Mouse (Mus musculus) lung, postnatal 36 days (tissue): ENCODE measurements around the gene Cdx2.

Source experiments
- DNase-seq: peaks from one replicate; pipeline ENCODE4 v3.0.0; 2022; ENCODE audit warnings: mixed read lengths

Gene Cdx2

DNA sequence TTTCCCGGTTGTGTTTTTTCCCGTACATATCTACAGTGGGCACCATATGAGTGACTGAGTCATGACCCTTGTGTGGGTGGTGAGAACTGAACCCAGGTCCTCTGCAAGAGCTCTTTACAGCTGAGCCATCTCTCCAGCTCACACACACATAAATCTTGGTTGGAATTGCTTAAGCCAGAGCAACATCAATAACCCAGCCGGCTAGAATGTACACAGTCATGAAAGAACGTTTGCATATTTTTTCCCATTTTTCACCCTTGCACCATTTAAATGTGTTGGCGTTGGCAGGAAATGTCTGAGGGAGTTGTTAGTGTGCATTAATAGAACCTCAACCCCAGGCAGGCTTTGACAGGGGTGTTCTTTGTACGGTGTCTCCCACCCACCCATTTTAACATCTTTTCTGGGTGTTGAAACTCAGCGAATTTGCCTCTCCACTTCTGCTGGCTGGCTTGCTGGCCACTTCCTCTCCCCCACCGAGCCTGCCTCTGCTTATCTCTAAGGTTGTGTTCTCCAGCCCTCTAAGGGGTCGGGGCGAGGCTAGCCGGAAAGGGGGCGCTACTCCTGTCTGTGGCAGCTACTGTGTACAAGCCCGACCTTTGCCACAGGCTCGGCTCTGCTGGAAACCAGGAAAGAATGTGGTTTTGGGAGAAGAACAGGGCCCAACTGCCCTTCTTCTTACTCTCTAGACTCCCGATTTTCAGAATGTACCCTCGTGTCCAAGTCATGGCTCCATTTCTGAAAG is 15.1 kb downstream of the Cdx2 start:
- no peak for DNase-seq

DNA sequence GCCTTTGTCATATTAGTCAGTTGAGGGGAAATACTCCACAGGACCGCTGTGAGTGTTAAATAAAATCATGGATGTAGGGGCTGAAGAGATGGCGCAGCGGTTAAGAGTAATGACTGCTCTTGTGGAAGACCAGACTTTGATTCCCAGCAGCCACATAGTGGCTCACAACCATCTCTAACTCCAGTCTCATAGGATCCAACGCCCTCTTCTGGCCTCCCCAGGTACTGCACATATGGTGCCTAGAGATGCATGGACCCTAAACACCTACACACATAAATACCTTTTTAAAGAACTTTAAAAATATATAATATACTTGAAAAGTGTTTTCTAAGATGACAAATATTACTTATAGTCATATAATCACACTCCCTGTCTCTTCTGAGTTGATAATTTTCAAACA is 22.7 kb downstream of the Cdx2 start:
- no peak for DNase-seq

DNA sequence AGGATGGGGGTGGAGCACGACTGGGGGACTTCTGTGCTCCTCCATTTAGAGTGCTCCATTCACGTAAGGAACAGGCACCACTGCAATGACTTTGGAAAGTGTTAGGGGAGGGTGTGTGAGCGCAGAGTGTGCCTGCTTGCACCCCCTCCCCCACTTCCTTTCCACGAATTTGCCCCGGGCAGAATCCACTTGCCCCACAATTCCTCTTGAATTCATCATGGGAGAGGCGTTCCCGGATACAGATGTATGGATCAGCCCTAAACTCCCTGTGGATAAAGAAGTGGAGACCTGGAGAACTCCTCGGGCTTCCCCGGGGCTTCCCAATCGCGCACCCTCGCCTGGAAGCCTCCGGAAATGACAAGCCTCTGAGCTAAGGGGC is 29.5 kb downstream of the Cdx2 start:
- DNase-seq, result no peak

DNA sequence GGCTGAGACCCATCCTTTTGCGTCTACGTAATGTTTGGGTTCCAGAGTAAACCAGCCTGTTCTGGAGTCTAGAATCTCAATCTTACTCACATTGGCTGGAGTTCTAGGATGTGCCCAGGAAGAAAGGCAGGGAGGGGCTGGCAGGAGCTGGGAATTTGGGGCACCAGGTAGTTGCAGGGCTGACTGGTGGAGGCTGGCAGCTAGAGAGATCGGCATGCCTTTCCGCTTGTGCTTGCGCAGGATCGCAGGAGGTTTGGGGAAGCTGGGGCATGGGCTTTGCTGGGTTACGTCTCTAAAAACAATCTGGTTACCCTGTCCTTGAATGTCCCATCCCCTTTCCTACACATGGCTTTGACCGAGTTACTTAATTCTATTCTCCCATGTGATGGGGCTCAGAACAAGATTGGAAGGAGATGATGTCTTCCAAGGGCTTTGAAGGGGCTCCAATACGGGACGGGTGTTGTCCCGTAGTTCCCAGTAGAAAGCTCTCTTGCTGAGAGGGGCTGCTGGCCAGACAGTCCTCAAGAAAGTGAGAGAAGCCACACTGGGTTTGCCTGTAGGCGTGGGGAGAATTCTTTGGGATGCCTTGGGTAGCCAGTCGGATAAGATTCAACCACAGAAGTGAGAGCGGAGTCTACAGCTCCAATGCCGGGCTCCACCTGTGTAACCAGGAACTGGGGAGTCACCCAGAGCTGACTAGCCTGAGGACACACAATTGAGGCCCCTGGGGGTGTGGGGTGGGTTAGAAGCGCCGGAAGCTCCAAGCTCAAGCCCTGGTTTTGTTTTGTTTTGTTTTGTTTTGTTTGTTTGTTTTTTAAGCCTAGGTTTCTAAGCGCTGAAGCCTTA is 30.1 kb downstream of the Cdx2 start:
- DNase-seq, result no peak

DNA sequence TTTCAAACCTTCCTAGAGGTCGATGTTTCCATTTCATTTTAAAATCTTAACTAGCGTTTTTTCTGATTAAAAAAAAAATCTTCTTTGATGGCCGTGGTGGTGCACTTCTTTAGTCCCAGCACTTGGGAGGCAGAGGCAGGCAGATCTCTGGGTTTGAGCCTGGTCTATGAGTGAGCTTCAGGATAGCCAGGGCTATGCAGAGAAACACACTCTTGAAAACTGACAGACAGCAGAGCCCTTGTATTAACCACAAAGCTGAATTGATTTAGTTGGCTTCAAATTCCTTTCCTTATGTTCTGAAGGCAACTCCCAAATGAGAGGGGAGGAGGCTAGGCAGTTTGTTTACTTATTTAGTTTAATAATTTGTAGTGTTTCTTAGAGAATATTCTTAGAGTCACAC is 31.3 kb downstream of the Cdx2 start:
- DNase-seq, result no peak

DNA sequence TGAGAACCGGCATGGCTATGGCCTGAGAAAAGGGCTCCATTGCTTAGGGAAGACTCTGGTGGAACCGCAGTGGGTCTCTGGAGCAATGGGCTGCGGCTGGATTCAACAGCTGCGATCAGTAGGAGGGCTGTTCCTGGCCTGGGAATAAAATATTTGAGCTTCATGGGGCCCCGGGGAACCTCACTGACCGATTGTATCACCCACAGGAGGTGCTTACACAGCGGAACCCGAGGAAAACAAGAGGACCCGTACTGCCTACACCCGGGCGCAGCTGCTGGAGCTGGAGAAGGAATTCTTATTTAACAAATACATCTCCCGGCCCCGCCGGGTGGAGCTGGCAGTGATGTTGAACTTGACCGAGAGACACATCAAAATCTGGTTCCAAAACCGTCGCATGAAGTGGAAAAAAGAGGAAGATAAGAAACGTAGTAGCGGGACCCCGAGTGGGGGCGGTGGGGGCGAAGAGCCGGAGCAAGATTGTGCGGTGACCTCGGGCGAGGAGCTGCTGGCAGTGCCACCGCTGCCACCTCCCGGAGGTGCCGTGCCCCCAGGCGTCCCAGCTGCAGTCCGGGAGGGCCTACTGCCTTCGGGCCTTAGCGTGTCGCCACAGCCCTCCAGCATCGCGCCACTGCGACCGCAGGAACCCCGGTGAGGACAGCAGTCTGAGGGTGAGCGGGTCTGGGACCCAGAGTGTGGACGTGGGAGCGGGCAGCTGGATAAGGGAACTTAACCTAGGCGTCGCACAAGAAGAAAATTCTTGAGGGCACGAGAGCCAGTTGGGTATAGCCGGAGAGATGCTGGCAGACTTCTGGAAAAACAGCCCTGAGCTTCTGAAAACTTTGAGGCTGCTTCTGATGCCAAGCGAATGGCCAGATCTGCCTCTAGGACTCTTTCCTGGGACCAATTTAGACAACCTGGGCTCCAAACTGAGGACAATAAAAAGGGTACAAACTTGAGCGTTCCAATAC is 32.6 kb downstream of the Cdx2 start:
- DNase-seq, result no peak

DNA sequence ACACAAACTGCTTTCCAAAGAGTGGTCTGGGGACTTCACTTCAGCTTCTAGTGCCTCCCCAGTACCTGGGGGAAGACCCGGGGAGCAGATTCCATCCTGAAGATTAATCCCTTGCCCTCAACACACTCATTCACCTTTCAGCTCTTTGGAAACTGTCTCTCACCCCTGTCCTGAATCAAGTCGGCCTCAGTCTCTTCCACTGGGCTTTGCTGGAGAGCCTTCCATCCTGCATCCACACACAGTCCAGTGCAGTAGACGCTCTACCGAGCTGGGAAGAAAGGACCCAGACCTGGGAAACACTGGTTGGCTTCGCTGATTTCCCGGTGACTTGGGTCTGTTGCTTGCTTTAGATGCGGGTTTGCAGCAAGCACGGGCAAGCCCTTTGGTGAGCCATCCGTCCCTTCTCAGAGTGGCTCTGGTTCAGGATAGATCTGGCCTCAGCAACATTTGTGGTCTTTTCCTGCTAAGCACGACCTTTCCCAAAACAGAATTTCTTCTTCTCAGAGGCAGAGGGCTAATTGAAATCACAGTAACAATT is 34.2 kb downstream of the Cdx2 start:
- no peak for DNase-seq

DNA sequence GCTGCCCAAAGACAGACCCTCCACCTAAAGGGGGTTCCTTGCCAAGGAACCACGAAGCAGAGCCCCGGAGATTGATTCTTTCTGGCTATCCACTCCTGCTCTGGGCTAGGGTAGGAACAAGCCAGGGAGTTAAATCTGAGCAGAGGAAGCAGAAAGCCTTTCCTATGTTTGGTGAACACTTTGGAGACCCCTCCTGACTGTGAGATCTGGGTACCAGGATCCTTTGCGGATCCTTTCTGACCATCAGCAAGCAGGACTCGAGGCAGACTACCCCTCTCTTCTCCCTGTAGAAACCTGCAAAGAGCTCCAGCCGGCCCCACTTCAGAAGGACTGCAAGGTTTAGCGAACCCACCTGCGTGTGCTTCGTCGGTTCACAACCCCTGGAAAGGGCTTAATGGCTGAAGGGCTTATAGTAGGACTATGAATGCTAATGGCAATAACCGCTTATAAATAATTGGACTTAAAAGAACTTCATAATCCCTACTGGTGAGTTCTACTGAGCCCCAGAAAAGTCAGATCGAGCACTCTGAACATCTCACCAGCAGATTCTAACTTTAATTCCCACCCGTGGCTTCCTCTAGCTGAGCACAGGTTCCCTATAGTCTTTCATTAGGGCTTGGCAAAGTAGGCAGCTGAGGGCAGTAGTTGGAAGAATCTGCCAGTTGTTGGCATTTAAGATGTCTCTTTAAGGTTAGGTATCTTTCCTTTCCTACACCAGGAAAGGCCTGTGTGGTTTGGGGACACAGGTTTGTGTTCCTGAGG is 34.8 kb downstream of the Cdx2 start:
- DNase-seq, result no peak

DNA sequence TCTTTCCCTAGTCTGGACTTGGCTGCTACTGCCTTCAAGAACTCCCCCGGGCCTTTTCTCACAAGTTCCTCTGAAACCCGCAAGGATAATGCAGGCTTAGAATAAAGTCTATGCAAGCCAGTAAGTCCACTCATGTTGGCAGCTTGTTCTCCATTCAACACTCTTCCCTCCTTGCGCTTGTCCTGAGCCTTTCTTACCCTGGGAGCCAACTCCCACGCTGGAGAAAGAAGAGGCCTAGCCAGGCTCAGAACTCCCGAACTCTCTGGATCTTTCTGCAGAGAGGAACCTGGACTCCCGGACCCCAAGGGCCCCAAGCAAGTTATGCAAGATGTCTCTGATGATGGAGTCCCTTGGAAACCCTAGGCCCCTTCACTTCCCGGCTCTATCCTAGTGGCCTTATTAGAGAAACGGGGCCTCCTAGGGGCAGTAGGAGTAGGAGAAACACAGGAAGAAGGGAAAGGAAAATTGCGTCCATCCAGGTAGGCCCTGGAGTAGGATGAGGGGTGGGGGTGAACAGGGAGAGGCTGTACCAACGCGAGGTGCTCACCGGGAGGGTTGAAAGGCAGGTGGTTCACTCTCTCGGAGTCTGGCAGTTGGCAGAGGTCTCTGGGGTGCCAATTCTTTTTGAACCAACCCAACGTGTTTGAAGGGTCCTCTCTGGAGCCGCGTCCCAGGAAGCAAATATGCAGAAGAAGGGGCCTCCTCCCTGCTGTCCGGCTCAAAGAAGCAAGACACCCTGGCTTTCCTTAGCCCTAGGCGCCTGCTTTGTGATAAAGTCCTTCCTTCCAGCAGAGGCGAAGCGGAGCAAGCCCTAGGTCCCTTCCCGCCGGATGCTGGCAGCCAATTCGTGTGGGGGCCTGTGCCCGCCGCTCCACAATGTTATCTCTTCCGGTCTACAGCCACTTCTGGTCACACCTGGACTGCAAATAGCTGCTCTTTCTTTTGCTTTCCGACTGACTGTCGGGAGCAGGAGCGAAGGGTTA is 36.1 kb downstream of the Cdx2 start:
- DNase-seq, result no peak

DNA sequence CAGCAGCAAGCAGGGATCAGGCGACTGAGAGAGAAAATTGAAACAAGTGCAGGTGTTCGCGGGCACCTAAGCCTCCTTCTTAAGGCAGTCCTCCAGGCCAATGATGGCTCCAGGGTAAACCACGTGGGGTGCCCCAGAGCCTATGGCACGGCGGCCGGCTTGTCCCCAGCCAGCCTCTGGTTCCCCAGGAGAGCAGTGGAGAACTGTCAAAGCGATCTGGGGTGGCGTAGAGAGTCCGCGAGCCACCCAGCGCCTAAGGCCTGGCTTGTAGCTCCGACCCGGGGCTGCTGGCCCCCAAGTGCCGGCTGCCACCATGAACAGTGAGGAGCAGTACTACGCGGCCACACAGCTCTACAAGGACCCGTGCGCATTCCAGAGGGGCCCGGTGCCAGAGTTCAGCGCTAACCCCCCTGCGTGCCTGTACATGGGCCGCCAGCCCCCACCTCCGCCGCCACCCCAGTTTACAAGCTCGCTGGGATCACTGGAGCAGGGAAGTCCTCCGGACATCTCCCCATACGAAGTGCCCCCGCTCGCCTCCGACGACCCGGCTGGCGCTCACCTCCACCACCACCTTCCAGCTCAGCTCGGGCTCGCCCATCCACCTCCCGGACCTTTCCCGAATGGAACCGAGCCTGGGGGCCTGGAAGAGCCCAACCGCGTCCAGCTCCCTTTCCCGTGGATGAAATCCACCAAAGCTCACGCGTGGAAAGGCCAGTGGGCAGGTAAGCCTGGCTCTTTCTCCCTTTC is 37.0 kb downstream of the Cdx2 start, which contains the start of gene Pdx1:
Gene Pdx1, plus strand, starts transcription at position 34 of the 747 bp plus-strand sequence.
- DNase-seq, result no peak

DNA sequence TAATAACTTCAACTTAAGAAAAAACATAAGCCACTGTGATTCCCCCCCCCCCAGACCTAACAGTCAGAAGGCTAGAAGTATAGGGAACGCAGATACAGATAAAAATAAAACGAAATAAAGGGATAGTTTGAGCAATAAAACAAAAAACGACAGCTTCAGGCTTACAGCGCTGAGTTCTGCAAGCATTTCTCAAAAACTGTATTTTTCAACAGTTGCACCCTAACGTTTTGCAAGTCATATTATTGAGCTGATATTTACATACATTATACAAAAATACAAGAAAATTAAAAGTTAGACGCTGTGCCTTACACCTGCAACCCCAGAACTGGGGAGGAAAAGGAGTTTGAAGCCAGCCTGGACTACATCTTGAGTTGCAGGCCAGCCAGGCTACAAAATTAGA is 37.7 kb downstream of the Cdx2 start:
- DNase-seq, result no peak

DNA sequence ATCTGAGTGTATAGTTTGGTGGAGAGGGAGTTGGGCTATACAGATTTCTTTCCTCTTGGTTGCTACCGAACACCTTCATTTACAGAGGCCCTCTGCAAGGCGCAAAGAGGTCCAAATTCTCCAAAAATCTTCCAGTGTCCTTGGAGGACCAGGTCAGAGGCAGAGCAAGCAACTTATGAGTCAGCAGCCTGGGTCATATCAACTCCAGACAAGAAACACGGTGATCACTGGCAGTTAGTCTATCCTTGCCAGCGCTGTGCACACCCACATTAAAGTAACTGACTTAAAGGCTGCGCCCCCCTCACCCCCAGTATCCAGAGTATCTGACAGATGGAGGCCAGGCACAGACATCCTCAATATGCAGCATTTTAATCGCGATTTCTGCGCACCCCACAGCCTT is 38.3 kb downstream of the Cdx2 start:
- DNase-seq, result no peak

DNA sequence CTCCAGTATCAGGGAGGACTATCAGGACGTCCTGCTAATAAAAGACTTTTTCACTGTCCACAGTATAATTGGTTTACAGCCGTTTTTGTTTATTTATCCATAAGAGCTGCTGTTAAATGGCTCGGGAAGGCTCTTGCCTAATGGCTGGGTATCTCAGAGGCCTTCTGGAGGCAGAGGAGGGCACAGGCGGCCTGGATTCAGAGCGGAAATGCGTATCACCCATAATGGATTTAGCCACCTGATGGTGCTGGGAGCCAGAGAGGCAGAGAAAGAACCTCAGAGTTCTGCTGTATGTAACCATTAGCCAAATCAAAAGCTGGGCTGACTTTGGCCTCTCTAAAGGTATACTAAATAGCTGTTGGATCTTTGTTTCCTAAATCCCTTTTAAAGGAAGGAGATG is 39.6 kb downstream of the Cdx2 start:
- DNase-seq, result no peak

DNA sequence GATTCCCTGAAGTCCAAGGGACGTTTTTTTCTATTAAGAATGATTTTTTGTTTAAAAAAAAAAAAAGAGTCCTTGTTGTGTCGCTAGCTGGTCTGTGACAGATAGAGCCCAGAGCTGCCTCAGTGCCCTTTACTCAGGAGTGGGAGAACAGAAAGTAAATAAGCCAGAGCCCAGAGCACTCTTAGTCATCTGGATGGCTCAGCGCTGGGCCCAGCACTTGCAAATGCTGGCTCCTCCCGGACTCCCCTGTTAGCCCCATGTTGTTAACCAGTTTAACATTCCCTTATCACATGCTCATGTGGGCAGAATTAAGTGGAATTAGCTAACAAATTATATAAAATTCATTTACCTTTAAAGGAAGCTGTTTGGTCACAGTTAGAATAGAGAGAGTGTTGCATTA is 43.1 kb downstream of the Cdx2 start:
- no peak for DNase-seq

DNA sequence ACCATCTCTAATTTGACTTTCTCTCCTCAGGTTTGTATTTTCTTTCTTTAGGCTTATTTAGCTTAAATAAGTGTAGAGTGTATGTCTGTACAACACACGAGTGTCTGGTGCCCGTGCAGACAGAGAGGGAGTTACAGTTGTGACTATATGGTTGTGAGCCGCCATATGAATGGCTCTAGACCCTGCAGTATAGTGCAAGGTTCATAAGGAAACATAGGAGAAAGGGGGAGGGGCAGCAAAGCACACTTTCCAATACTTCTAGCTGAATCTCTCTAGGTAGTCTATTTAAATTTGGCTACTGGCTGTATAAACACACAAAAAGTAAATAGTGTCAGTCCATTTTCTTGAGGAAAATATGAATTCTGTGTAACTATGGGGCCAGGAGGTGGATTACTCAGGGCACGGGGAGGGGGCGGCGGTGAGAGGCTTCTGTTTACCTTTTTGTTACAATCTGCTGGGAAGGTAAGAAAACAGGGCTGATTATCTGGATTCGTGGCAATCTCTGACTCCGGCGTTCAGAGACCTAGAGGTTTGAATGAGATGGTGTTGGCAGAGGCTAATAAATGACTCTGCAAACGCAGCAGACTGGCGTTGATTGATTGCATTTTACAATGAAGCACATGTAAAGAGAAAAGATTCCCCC is 45.0 kb downstream of the Cdx2 start:
- no peak for DNase-seq

DNA sequence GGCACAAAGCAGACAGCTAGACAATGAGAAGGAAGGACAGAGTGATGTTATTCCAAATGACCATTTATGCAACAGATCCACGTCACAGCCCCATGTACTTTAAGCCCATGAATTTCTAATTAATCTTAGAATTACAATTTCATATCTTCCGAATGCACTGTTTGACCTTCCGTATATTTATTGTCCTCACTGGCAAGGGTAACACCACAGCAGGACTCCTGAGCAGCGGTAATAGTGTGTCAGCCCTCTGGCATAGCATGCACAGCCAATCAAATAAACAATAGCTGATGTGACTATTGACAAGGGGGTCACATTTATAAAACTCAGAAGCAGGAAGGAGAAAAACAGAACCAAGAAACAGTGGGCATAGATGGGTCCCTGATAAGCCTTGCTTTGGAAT is 46.3 kb downstream of the Cdx2 start:
- DNase-seq, result no peak

DNA sequence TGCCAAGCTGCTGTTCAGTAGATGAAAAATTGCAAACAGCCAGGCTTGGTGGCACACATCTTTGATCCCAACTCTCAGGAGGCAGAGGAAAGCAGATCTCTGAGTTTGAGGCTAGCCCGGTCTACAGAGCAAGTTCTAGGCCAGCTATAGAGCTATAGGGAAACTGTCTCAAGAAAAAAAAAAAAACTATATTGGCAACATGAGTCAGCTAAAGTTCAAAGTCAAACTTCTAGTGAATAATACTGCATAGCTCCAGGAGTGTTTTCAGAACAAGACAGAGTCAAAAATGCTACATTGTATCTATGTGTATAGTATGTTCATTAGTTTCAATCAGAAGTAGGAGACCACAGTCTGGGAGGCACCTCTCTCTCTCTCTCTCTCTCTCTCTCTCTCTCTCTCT is 46.9 kb downstream of the Cdx2 start:
- no peak for DNase-seq
